Mouse (Mus musculus) heart, postnatal 0 days (tissue): ENCODE data around the gene Pkp4. TPM values are rescaled to one million over a fixed set of nuclear protein-coding genes. Genes with fewer than 3 reads are reported as not detected.

ENCODE experiments used
- ATAC-seq: fragments of 200-750 bp; cut with Nextera tagmentation; 2 replicates; pipeline ENCODE4 v1.8.0; 2017; ENCODE audit warnings: low read depth, moderate number of reproducible peaks, moderate library complexity; ENCODE audit not compliant: insufficient read depth
- DNase-seq: peaks from one replicate; pipeline ENCODE4 v3.0.0-alpha.2; 2016; ENCODE audit warnings: low spot score
- H3K27ac ChIP-seq: fragments of 300-500 bp; sonication (generic); 2 replicates; pipeline ENCODE4 v1.5.1; 2014; ENCODE audit warnings: low read depth, mild to moderate bottlenecking
- H3K27me3 ChIP-seq: fragments of 300-500 bp; sonication (generic); 2 replicates; pipeline ENCODE4 v1.6.1; 2014; ENCODE audit warnings: low read length, mixed read lengths; ENCODE audit not compliant: control insufficient read depth, insufficient read depth
- H3K36me3 ChIP-seq: fragments of 300-500 bp; sonication (generic); replicated peaks from 2 replicates; pipeline ENCODE4 v1.6.1; 2014; ENCODE audit warnings: low read length, mixed read lengths; ENCODE audit not compliant: control insufficient read depth, insufficient read depth
- H3K4me1 ChIP-seq: fragments of 300-500 bp; sonication (generic); 2 replicates; pipeline ENCODE4 v1.6.1; 2014; ENCODE audit warnings: antibody characterized with exemption; ENCODE audit not compliant: control insufficient read depth, insufficient read depth
- H3K4me2 ChIP-seq: fragments of 300-500 bp; sonication (generic); 2 replicates; pipeline ENCODE4 v1.6.1; 2014; ENCODE audit warnings: low read depth, mild to moderate bottlenecking, low read length, moderate library complexity
- H3K4me3 ChIP-seq: fragments of 300-500 bp; sonication (generic); 2 replicates; pipeline ENCODE4 v1.5.1; 2014; ENCODE audit warnings: low read depth, low read length
- H3K9ac ChIP-seq: fragments of 300-500 bp; sonication (generic); replicated peaks from 2 replicates; pipeline ENCODE4 v1.6.1; 2014; ENCODE audit warnings: low read depth, low read length, mixed read lengths
- H3K9me3 ChIP-seq: fragments of 300-500 bp; sonication (generic); replicated peaks from 2 replicates; pipeline ENCODE4 v1.6.1; 2016; ENCODE audit warnings: low read length; ENCODE audit not compliant: control insufficient read depth
- CTCF ChIP-seq: IDR thresholded peaks from 2 replicates; pipeline ENCODE4 v1.5.1; 2016; ENCODE audit warnings: antibody characterized with exemption, control low read depth, low read depth
- EP300 ChIP-seq: IDR thresholded peaks from 2 replicates; pipeline ENCODE4 v1.6.1; 2016; ENCODE audit warnings: antibody characterized with exemption, low read depth
- WGBS: fragments of 180-500 bp; shearing (Covaris S2); extraction: QIAGEN DNeasy Blood & Tissue Kit; methylation state at CpG from one replicate; pipeline ENCODE4 v1.1.7; 2014; 5-methylcytosine and 5-hydroxymethylcytosine counted together
- polyA plus RNA-seq: library from polyadenylated mRNA; unstranded; fragments of >200 nt; fragmentation: Nextera tagmentation; extraction: Ambion mirVana; gene quantifications from 2 replicates; pipeline ENCODE4 v1.2.1, GENCODE M21; 2015
- total RNA-seq: library from RNA; depleted of rRNA; stranded (reverse); fragments of >200 nt; gene quantifications from 2 replicates; pipeline ENCODE4 v1.2.3, GENCODE M21; 2014; ENCODE audit warnings: low replicate concordance

Gene Pkp4
- total and polyA plus RNA-seq, 2 experiments from 2014 or later: 36.1 to 232 TPM

DNA sequence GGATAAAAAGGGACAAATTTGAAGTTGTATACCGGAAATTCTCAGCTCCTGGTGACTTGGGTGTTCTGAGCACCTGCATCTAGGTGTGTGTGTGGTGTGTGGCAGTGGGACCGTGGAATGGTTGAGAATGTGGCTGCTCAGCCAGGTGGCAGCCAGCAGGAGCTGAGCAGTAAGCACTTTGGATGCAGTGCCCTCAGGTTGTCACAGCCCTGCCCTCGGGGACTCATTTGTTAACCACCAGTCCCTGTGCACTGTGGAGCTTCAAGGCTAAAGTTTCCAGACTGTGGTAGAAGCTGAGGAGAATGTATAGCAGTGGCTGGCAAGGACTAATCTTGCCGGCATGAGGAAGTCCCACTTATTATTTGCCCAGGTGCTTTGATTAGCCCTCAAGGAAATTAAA, 7.2 kb downstream of the Pkp4 start:
- H3K9ac ChIP-seq: no peak overlapping the region
- no peak overlapping the region for H3K27ac ChIP-seq
- no peaks in the 10 kb centered on the region for H3K36me3 ChIP-seq
- no peaks in the 10 kb centered on the region for H3K27me3 ChIP-seq
- DNase-seq (no peak), ATAC-seq (no peak)
- H3K4me3 ChIP-seq: no peak overlapping the region
- no peak overlapping the region for H3K4me2 ChIP-seq
- WGBS: 65% methylated on average over 4 of the region's 4 CpGs
- no peaks in the 10 kb centered on the region for H3K9me3 ChIP-seq
- peaks cover 27% of the 10 kb centered on the region; the same call in 1 of the 2 replicates for H3K4me1 ChIP-seq
- TF ChIP-seq CTCF (no peak), EP300 (no peak)

DNA sequence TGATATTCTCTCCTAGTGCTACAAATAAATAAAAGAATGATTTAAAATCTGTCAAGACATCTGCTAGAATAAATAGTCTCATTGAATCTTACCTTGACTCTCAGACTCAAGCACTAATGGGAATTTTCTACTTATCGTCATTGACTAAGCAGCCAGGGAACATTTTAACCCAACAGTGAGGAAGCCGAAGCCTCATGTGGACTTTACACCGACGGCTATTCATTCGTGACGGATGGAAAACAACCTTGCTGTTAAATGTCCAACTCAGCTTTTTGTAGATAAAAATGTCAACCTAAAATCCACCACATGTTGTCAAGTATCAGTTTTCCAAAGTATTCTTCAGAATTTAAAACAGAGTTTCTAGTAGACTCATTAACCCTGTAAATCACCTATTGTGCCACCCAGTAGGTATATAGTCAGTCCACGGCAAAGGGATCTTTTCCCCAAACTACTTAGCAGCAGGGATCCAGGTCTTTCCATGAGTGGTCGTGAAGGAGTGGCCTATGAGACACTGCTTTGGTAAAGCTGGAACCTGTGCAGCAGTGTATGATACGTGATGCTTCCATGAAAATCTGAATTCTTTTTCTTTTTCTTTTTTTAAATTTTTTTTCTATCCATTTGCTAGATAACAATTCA, 9.0 kb downstream of the Pkp4 start:
- Histone ChIP-seq H3K4me2 (no peak overlapping the region), H3K4me1 (peaks cover 16% of the 10 kb centered on the region; the same call in 1 of the 2 replicates)
- TF ChIP-seq EP300 (no peak), CTCF (no peak)

DNA sequence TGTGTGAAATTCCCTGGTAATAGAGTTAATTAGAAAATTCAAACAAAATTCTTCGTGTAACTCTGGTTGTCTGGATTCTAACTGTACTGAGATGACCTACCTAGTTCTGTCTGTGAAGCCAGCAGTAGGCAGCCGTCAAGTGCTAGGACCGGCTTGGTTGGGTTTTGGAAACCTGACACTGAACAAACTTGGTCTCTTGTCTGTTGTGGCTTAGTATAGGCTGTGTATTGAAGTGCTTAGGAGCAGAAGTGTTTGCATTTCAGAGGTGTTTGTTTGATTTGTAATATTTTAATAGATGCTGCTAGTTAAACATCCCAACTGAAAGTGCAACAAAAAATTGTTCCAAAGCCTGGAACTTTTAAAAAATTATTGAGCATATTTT, 9.5 kb downstream of the Pkp4 start:
- Histone ChIP-seq H3K4me1 (peaks cover 16% of the 10 kb centered on the region; the same call in 1 of the 2 replicates), H3K4me2 (no peak overlapping the region), H3K4me3 (no peak overlapping the region), H3K36me3 (no peaks in the 10 kb centered on the region), H3K9me3 (no peaks in the 10 kb centered on the region), H3K9ac (no peak overlapping the region), H3K27me3 (no peaks in the 10 kb centered on the region), H3K27ac (no peak overlapping the region)
- no peak for DNase-seq
- TF ChIP-seq CTCF: no peak
- TF ChIP-seq EP300: no peak
- WGBS: 52% methylated on average over 3 of the region's 3 CpGs
- ATAC-seq: no peak

More for the DNA sequence above, 9.0 kb downstream of the Pkp4 start:
- Histone ChIP-seq H3K36me3 (no peaks in the 10 kb centered on the region), H3K9ac (no peak overlapping the region), H3K27me3 (no peaks in the 10 kb centered on the region), H3K27ac (no peak overlapping the region), H3K9me3 (no peaks in the 10 kb centered on the region), H3K4me3 (no peak overlapping the region)
- WGBS: 53% methylated on average over 9 of the region's 9 CpGs
- DNase-seq: no peak
- no peak for ATAC-seq

DNA sequence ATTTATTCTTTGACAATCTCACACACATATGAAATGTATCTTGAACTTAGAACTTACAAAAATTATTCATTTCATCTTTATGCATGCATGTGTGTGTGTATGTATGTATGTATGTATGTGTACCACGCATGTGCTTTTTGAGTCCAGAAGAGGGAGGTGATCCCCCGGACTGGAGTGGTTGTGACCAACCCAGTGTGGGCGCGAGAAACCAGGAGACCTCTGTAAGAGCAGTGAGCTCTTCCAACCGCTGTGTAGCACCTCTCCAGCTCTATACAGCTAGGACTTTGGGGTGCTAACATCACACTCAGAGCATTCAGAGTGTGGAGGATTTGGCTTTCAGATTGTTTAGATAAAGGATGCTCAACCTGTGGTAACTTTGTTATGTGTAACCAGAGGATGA, 9.9 kb downstream of the Pkp4 start:
- no peak overlapping the region for H3K4me2 ChIP-seq
- H3K4me3 ChIP-seq: no peak overlapping the region
- no peak for DNase-seq
- H3K36me3 ChIP-seq: no peaks in the 10 kb centered on the region
- no peak for ATAC-seq
- no peaks in the 10 kb centered on the region for H3K27me3 ChIP-seq
- peaks cover 16% of the 10 kb centered on the region; the same call in 1 of the 2 replicates for H3K4me1 ChIP-seq
- no peak overlapping the region for H3K27ac ChIP-seq
- TF ChIP-seq CTCF (no peak), EP300 (no peak)
- WGBS: 95% methylated on average over 5 of the region's 5 CpGs
- H3K9ac ChIP-seq: no peak overlapping the region
- no peaks in the 10 kb centered on the region for H3K9me3 ChIP-seq

DNA sequence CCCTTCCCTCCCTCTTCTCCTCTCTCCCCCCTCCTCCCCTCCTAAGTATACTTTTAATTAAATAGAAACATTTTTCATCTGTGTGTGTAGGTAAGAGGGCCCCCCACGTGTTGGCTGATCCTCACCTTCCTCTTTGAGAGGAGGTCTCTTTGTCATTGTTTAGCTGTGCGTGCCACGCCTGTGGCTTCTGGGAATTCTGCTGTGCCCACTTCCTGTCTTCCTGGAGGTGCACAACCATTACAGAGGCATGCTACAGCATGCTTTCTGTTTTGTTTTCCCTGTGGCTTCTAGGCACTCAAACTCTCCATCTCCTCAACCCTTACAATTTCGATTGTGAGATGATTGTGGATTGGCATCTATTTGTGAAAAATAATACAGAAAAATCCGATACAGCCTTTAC, 10.9 kb downstream of the Pkp4 start:
- no peak overlapping the region for H3K9ac ChIP-seq
- H3K4me1 ChIP-seq: peaks cover 16% of the 10 kb centered on the region; the same call in 1 of the 2 replicates
- DNase-seq (no peak), ATAC-seq (no peak)
- no peak overlapping the region for H3K4me3 ChIP-seq
- no peak overlapping the region for H3K4me2 ChIP-seq
- no peaks in the 10 kb centered on the region for H3K27me3 ChIP-seq
- no peak for TF ChIP-seq EP300
- TF ChIP-seq CTCF: no peak
- 65% methylated on average over 5 of the region's 5 CpGs for WGBS
- H3K27ac ChIP-seq: no peak overlapping the region
- H3K9me3 ChIP-seq: no peaks in the 10 kb centered on the region
- H3K36me3 ChIP-seq: no peaks in the 10 kb centered on the region

DNA sequence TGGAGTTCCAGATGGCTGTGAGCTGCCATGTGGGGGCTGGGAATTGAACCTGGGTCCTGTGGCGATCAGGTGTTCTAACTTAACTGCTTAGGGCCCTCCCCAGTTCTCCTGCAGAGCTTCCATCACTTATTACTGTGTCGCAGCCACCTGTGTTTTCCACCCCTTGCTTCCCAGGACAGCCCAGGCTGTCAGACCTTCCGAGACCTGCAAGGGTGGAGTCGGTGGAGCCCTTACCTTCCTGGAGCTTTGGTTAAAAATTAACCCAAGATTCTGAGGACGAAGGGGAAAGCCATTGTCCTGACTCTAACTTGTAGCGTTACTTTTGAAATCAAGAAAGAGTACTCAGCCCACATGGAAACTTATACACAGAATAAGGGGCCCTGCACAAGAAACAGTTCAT, 15.3 kb downstream of the Pkp4 start:
- Histone ChIP-seq H3K4me1 (peaks cover 27% of the 10 kb centered on the region), H3K4me2 (no peak overlapping the region)

More for the DNA sequence above, 15.3 kb downstream of the Pkp4 start:
- no peaks in the 10 kb centered on the region for H3K27me3 ChIP-seq
- TF ChIP-seq EP300: no peak
- no peak for TF ChIP-seq CTCF
- no peaks in the 10 kb centered on the region for H3K36me3 ChIP-seq
- no peak for DNase-seq
- whole genome bisulfite sequencing: 90% methylated on average over 6 of the region's 6 CpGs
- H3K27ac ChIP-seq: no peak overlapping the region
- no peak for ATAC-seq
- no peak overlapping the region for H3K9ac ChIP-seq
- no peak overlapping the region for H3K4me3 ChIP-seq
- H3K9me3 ChIP-seq: no peaks in the 10 kb centered on the region
